Mouse (Mus musculus) kidney, postnatal 4 days (tissue): ENCODE measurements around the gene Lnx2.
A peak's percentile ranks its signal among the peaks of the same experiment; 100 is the strongest.

Experiments
- DNase-seq, 2 experiments: peaks; one replicate each; pipeline ENCODE4 v3.0.0; 2021; ENCODE audit warnings: mixed read lengths in 2 of 2

Gene Lnx2

GRCm38 (mm10) chr5:147050816-147051499, 25.4 kb downstream of the Lnx2 start:
- no peak for DNase-seq

GRCm38 (mm10) chr5:147049544-147050209, 26.7 kb downstream of the Lnx2 start:
- DNase-seq: no peak

- DNase-seq: no peak
Measured at GRCm38 (mm10) chr5:147045929-147046328, 30.5 kb downstream of the Lnx2 start.

GRCm38 (mm10) chr5:147045311-147045710, 31.1 kb downstream of the Lnx2 start:
- no peak for DNase-seq

- DNase-seq: no peak
Measured at GRCm38 (mm10) chr5:147043240-147043844, 33.0 kb downstream of the Lnx2 start.

GRCm38 (mm10) chr5:147041965-147042937, 34.1 kb downstream of the Lnx2 start:
- no peak for DNase-seq

GRCm38 (mm10) chr5:147039394-147039793, 37.0 kb downstream of the Lnx2 start:
- DNase-seq: no peak

GRCm38 (mm10) chr5:147037601-147038000, 38.8 kb downstream of the Lnx2 start:
- DNase-seq: no peak

GRCm38 (mm10) chr5:147036661-147037060, 39.7 kb downstream of the Lnx2 start:
- DNase-seq: no peak

- peak in 1 of 2 experiments; percentile 52 for DNase-seq
Measured at GRCm38 (mm10) chr5:147036028-147036427, 40.4 kb downstream of the Lnx2 start.

GRCm38 (mm10) chr5:147035301-147035700, 41.1 kb downstream of the Lnx2 start:
- no peak for DNase-seq

GRCm38 (mm10) chr5:147034283-147034682, 42.1 kb downstream of the Lnx2 start:
- peak in 1 of 2 experiments; percentile 33 for DNase-seq

GRCm38 (mm10) chr5:147033155-147033554, 43.2 kb downstream of the Lnx2 start:
- no peak for DNase-seq

GRCm38 (mm10) chr5:147031281-147031680, 45.1 kb downstream of the Lnx2 start:
- no peak for DNase-seq

- DNase-seq: peak in 1 of 2 experiments; percentile 42
Measured at GRCm38 (mm10) chr5:147024331-147025034, 51.9 kb downstream of the Lnx2 start.

- no peak for DNase-seq
Measured at GRCm38 (mm10) chr5:147023245-147023970, 53.0 kb downstream of the Lnx2 start.

GRCm38 (mm10) chr5:147021546-147022265, 54.7 kb downstream of the Lnx2 start:
- DNase-seq: no peak

- DNase-seq: no peak
Measured at GRCm38 (mm10) chr5:147020579-147020978, 55.8 kb downstream of the Lnx2 start.

GRCm38 (mm10) chr5:147018761-147019160, 57.6 kb downstream of the Lnx2 start:
- DNase-seq: no peak

- no peak for DNase-seq
Measured at GRCm38 (mm10) chr5:147017526-147017925, 58.9 kb downstream of the Lnx2 start.

GRCm38 (mm10) chr5:147016622-147017021, 59.8 kb downstream of the Lnx2 start:
- DNase-seq: peak in 1 of 2 experiments; percentile 29
